Mouse (Mus musculus) heart, embryonic 16.5 days (tissue): ENCODE data around the gene Fzr1. TPM values are rescaled to one million over a fixed set of nuclear protein-coding genes. Genes with fewer than 3 reads are reported as not detected.

Experiments used
- ATAC-seq: fragments of 200-750 bp; cut with Nextera tagmentation; replicated peaks from 2 replicates; pipeline ENCODE4 v1.8.0; 2017; ENCODE audit warnings: moderate number of reproducible peaks; ENCODE audit not compliant: insufficient read depth, low FRiP score; ENCODE audit errors: extremely low read depth
- H3K27ac ChIP-seq: fragments of 300-500 bp; sonication (generic); 2 replicates; pipeline ENCODE4 v1.5.1; 2014; ENCODE audit warnings: mild to moderate bottlenecking, low read length, control low read depth, moderate library complexity
- H3K27me3 ChIP-seq: fragments of 300-500 bp; sonication (generic); 2 replicates; pipeline ENCODE4 v1.6.1; 2014; ENCODE audit warnings: low read length, mixed read lengths; ENCODE audit not compliant: control insufficient read depth, insufficient read depth
- H3K36me3 ChIP-seq: fragments of 300-500 bp; sonication (generic); 2 replicates; pipeline ENCODE4 v1.6.1; 2014; ENCODE audit not compliant: control insufficient read depth, insufficient read depth
- H3K4me1 ChIP-seq: fragments of 300-500 bp; sonication (generic); 2 replicates; pipeline ENCODE4 v1.6.1; 2014; ENCODE audit warnings: low read length, mixed read lengths; ENCODE audit not compliant: control insufficient read depth, insufficient read depth
- H3K4me2 ChIP-seq: fragments of 300-500 bp; sonication (generic); 2 replicates; pipeline ENCODE4 v1.6.1; 2014; ENCODE audit warnings: low read depth, mild to moderate bottlenecking, control low read depth, low read length
- H3K4me3 ChIP-seq: fragments of 300-500 bp; sonication (generic); 2 replicates; pipeline ENCODE4 v1.5.1; 2014; ENCODE audit warnings: mild to moderate bottlenecking, control low read depth, low read length
- H3K9ac ChIP-seq: fragments of 300-500 bp; sonication (generic); 2 replicates; pipeline ENCODE4 v1.6.1; 2014; ENCODE audit warnings: low read length, control low read depth
- H3K9me3 ChIP-seq: fragments of 300-500 bp; sonication (generic); replicated peaks from 2 replicates; pipeline ENCODE4 v1.6.1; 2016; ENCODE audit warnings: low read length; ENCODE audit not compliant: control insufficient read depth
- WGBS: fragments of 180-500 bp; shearing (Covaris S2); extraction: QIAGEN DNeasy Blood & Tissue Kit; methylation state at CpG from one replicate; pipeline ENCODE4 v1.1.7; 2014; 5-methylcytosine and 5-hydroxymethylcytosine counted together
- polyA plus RNA-seq: library from polyadenylated mRNA; unstranded; fragments of >200 nt; fragmentation: Nextera tagmentation; extraction: Ambion mirVana; gene quantifications from 2 replicates; pipeline ENCODE4 v1.2.1, GENCODE M21; 2015

Gene Fzr1
- polyA plus RNA-seq, 1 experiment from 2014 or later = 74.6 TPM

- Histone ChIP-seq H3K9me3 (no peaks in the 10 kb centered on the region), H3K27me3 (no peaks in the 10 kb centered on the region), H3K4me1 (peaks cover 45% of the 10 kb centered on the region), H3K27ac (no peak overlapping the region), H3K36me3 (peaks cover 7% of the 10 kb centered on the region), H3K4me2 (no peak overlapping the region), H3K9ac (no peak overlapping the region), H3K4me3 (no peak overlapping the region)
- ATAC-seq = no peak
- 86% methylated on average over 3 of the region's 3 CpGs for WGBS
These were observed 44.4 kb upstream of the Fzr1 start for GRCm38 (mm10) chr10:81422661-81423217.

- no peaks in the 10 kb centered on the region for H3K9me3 ChIP-seq
- no peak overlapping the region for H3K4me3 ChIP-seq
- H3K27ac ChIP-seq = no peak overlapping the region
- H3K27me3 ChIP-seq = no peaks in the 10 kb centered on the region
- H3K36me3 ChIP-seq = peaks cover 7% of the 10 kb centered on the region
- H3K4me1 ChIP-seq = peaks cover 47% of the 10 kb centered on the region
- whole genome bisulfite sequencing = 73% methylated on average over 6 of the region's 6 CpGs
- no peak overlapping the region for H3K4me2 ChIP-seq
- H3K9ac ChIP-seq = no peak overlapping the region
- ATAC-seq = no peak
These were observed 43.9 kb upstream of the Fzr1 start for GRCm38 (mm10) chr10:81422191-81422590.

GRCm38 (mm10) chr10:81421797-81422100, 43.4 kb upstream of the Fzr1 start:
- Histone ChIP-seq H3K9me3 (no peaks in the 10 kb centered on the region), H3K9ac (no peak overlapping the region), H3K36me3 (peaks cover 7% of the 10 kb centered on the region), H3K4me1 (peaks cover 50% of the 10 kb centered on the region), H3K4me3 (no peak overlapping the region), H3K4me2 (no peak overlapping the region), H3K27ac (no peak overlapping the region), H3K27me3 (no peaks in the 10 kb centered on the region)
- ATAC-seq = no peak
- WGBS = 61% methylated on average over 5 of the region's 5 CpGs

- 80% methylated on average over 4 of the region's 4 CpGs for WGBS
- Histone ChIP-seq H3K4me1 (peaks cover 55% of the 10 kb centered on the region), H3K27ac (no peak overlapping the region), H3K9ac (no peak overlapping the region), H3K9me3 (no peaks in the 10 kb centered on the region), H3K4me3 (no peak overlapping the region), H3K27me3 (no peaks in the 10 kb centered on the region), H3K36me3 (peaks cover 7% of the 10 kb centered on the region), H3K4me2 (no peak overlapping the region)
- ATAC-seq = no peak
These were observed 42.9 kb upstream of the Fzr1 start for GRCm38 (mm10) chr10:81421041-81421796.

GRCm38 (mm10) chr10:81420191-81420767, 42.0 kb upstream of the Fzr1 start:
- Histone ChIP-seq H3K27ac (no peak overlapping the region), H3K4me3 (no peak overlapping the region), H3K36me3 (peaks cover 7% of the 10 kb centered on the region), H3K9ac (no peak overlapping the region), H3K9me3 (no peaks in the 10 kb centered on the region), H3K4me2 (no peak overlapping the region), H3K4me1 (peaks cover 54% of the 10 kb centered on the region), H3K27me3 (no peaks in the 10 kb centered on the region)
- no peak for ATAC-seq
- WGBS = 80% methylated on average over 40 of the region's 40 CpGs

- no peak overlapping the region for H3K27ac ChIP-seq
- no peak overlapping the region for H3K4me2 ChIP-seq
- no peaks in the 10 kb centered on the region for H3K27me3 ChIP-seq
- ATAC-seq = no peak
- 93% methylated on average over 10 of the region's 10 CpGs for WGBS
- no peaks in the 10 kb centered on the region for H3K9me3 ChIP-seq
- H3K4me1 ChIP-seq = peaks cover 54% of the 10 kb centered on the region
- peak overlapping the region; percentile 17; the same call in 1 of the 2 replicates for H3K9ac ChIP-seq
- H3K4me3 ChIP-seq = no peak overlapping the region
- H3K36me3 ChIP-seq = peaks cover 7% of the 10 kb centered on the region
These were observed 41.0 kb upstream of the Fzr1 start for GRCm38 (mm10) chr10:81419111-81419928.

- H3K9me3 ChIP-seq = no peaks in the 10 kb centered on the region
- H3K4me3 ChIP-seq = no peak overlapping the region
- no peaks in the 10 kb centered on the region for H3K27me3 ChIP-seq
- peak overlapping the region; percentile 17; the same call in 1 of the 2 replicates for H3K9ac ChIP-seq
- peaks cover 57% of the 10 kb centered on the region for H3K4me1 ChIP-seq
- no peak for ATAC-seq
- peaks cover 7% of the 10 kb centered on the region for H3K36me3 ChIP-seq
- no peak overlapping the region for H3K27ac ChIP-seq
- 47% methylated on average over 11 of the region's 11 CpGs for WGBS
- no peak overlapping the region for H3K4me2 ChIP-seq
These were observed 40.1 kb upstream of the Fzr1 start for GRCm38 (mm10) chr10:81418216-81419070.
